Mouse (Mus musculus) layer of hippocampus, postnatal 25 days (tissue): ENCODE measurements at regions not wholly inside any gene's neighbourhood (a gene's known extent, or its start where the extent isn't known, plus 50 kb on each side); places are given as distances from the start of the nearest gene placed in this dataset.

Experiments used
- DNase-seq, 2 experiments: peaks; one replicate each; pipeline ENCODE4 v3.0.0; 2022; ENCODE audit warnings: mixed read lengths in 2 of 2, low spot score in 1 of 2; ENCODE audit errors: extremely low spot score in 1 of 2

- DNase-seq, result no peak
These were observed 90.3 kb downstream of the Zfp281 start for GRCm38 (mm10) chr1:136714987-136715386.

- no peak for DNase-seq
These were observed 93.3 kb downstream of the Zfp281 start for GRCm38 (mm10) chr1:136717830-136718517.

- no peak for DNase-seq
These were observed 99.2 kb downstream of the Zfp281 start for GRCm38 (mm10) chr1:136723839-136724443.

- DNase-seq, result no peak
These were observed 100.5 kb downstream of the Zfp281 start for GRCm38 (mm10) chr1:136725242-136725641.

GRCm38 (mm10) chr1:136726145-136726935 lies 101.6 kb downstream of the Zfp281 start:
- DNase-seq, result no peak

- DNase-seq, result no peak
These were observed 103.3 kb downstream of the Zfp281 start for GRCm38 (mm10) chr1:136727868-136728631.

- DNase-seq, result no peak
These were observed 103.9 kb downstream of the Zfp281 start for GRCm38 (mm10) chr1:136728632-136728944.

- no peak for DNase-seq
These were observed 105.9 kb downstream of the Zfp281 start for GRCm38 (mm10) chr1:136730638-136731037.

- DNase-seq, result no peak
These were observed 113.3 kb downstream of the Zfp281 start for GRCm38 (mm10) chr1:136738030-136738429.

GRCm38 (mm10) chr1:136739486-136739885 lies 114.8 kb downstream of the Zfp281 start:
- peak; percentile 59 to 80 for DNase-seq

- no peak for DNase-seq
These were observed 116.4 kb downstream of the Zfp281 start for GRCm38 (mm10) chr1:136741061-136741460.

GRCm38 (mm10) chr1:136749188-136749587 lies 124.5 kb downstream of the Zfp281 start:
- peak in 1 of 2 experiments; percentile 31 for DNase-seq

- DNase-seq, result no peak
These were observed 126.9 kb downstream of the Zfp281 start for GRCm38 (mm10) chr1:136751464-136752191.

GRCm38 (mm10) chr1:136754286-136754685 lies 129.6 kb downstream of the Zfp281 start:
- DNase-seq, result no peak

GRCm38 (mm10) chr1:136758730-136759129 lies 134.0 kb downstream of the Zfp281 start:
- no peak for DNase-seq

GRCm38 (mm10) chr1:136759164-136759563 lies 134.5 kb downstream of the Zfp281 start:
- no peak for DNase-seq

GRCm38 (mm10) chr1:136761467-136761866 lies 136.8 kb downstream of the Zfp281 start:
- no peak for DNase-seq

- no peak for DNase-seq
These were observed 144.3 kb downstream of the Zfp281 start for GRCm38 (mm10) chr1:136768969-136769401.

GRCm38 (mm10) chr1:136773743-136774142 lies 149.0 kb downstream of the Zfp281 start:
- DNase-seq, result no peak

GRCm38 (mm10) chr1:136776211-136776610 lies 151.5 kb downstream of the Zfp281 start:
- DNase-seq, result no peak
